8 mouse cellular contexts compared by ENCODE assay signal in genomic region chr16:85899790-85900587, GRCm38 (mm10). TPM values are rescaled to one million over a fixed set of nuclear protein-coding genes. Genes with fewer than 3 reads are reported as not detected.
A peak's percentile ranks its signal among the peaks of the same experiment; 100 is the strongest.
DNase-seq lines count a peak whose midpoint lies in the region; ATAC-seq lines count a peak whose summit lies in the region.

No protein-coding gene starts in this region.

- peaks cover 10% of the 10 kb centered on the region for H3K27me3 ChIP-seq in embryonic facial prominence, embryonic 11.5 days (ENCODE audit: control insufficient read depth, insufficient read depth, low read length)
- H3K27me3 ChIP-seq in heart, embryonic 15.5 days, result peaks cover 8% of the 10 kb centered on the region
- no peaks in the 10 kb centered on the region; the same call in 1 of the 2 replicates for H3K27me3 ChIP-seq in midbrain, embryonic 16.5 days (ENCODE audit: control insufficient read depth, insufficient read depth, low read depth, low read length)

- H3K4me3 ChIP-seq in embryonic facial prominence, embryonic 11.5 days (ENCODE audit: low read depth, low read length), result peak overlapping the region; percentile 57
- peak overlapping the region; percentile 66 for H3K4me3 ChIP-seq in heart, embryonic 15.5 days
- peak overlapping the region; percentile 73 for H3K4me3 ChIP-seq in midbrain, embryonic 16.5 days (ENCODE audit: low read depth, low read length)

- no peaks in the 10 kb centered on the region for H3K36me3 ChIP-seq in embryonic facial prominence, embryonic 11.5 days (replicated peaks; ENCODE audit: control insufficient read depth, insufficient read depth, low read depth, low read length)
- H3K36me3 ChIP-seq in heart, embryonic 15.5 days, result no peaks in the 10 kb centered on the region
- H3K36me3 ChIP-seq in midbrain, embryonic 16.5 days (ENCODE audit: control insufficient read depth, insufficient read depth, low read length), result no peaks in the 10 kb centered on the region

- H3K9ac ChIP-seq in embryonic facial prominence, embryonic 11.5 days (replicated peaks; ENCODE audit: low read length), result peak overlapping the region; percentile 68
- H3K9ac ChIP-seq in heart, embryonic 15.5 days, result peak overlapping the region; percentile 54
- peak overlapping the region; percentile 70 for H3K9ac ChIP-seq in midbrain, embryonic 16.5 days (ENCODE audit: low read depth, low read length)

- H3K9me3 ChIP-seq in embryonic facial prominence, embryonic 11.5 days (replicated peaks; ENCODE audit: control insufficient read depth, low read length), result no peaks in the 10 kb centered on the region
- H3K9me3 ChIP-seq in heart, embryonic 15.5 days (replicated peaks), result no peaks in the 10 kb centered on the region
- H3K9me3 ChIP-seq in midbrain, embryonic 16.5 days (replicated peaks; ENCODE audit: control insufficient read depth, low read length, poor library complexity, severe bottlenecking), result no peaks in the 10 kb centered on the region

- H3K27ac ChIP-seq in embryonic facial prominence, embryonic 11.5 days (replicated peaks; ENCODE audit: low read depth, low read length), result no peak overlapping the region
- H3K27ac ChIP-seq in heart, embryonic 15.5 days, result peak overlapping the region; percentile 64
- H3K27ac ChIP-seq in midbrain, embryonic 16.5 days (ENCODE audit: low read length), result no peak overlapping the region

- ATAC-seq in embryonic facial prominence, embryonic 11.5 days (replicated peaks; ENCODE audit: insufficient number of reproducible peaks, low FRiP score, low TSS enrichment, low read depth), result peak; percentile 49
- peak; percentile 59; the same call in 1 of the 2 replicates for ATAC-seq in heart, embryonic 15.5 days (replicated peaks; ENCODE audit: insufficient number of reproducible peaks, insufficient read depth, low FRiP score, low read depth)
- peak; percentile 83 for ATAC-seq in midbrain, embryonic 16.5 days

- WGBS in embryonic facial prominence, embryonic 11.5 days, result 2% methylated on average over 45 of the region's 45 CpGs
- 1% methylated on average over 45 of the region's 45 CpGs for WGBS in heart, embryonic 15.5 days
- under 1% methylated on average over 45 of the region's 45 CpGs for WGBS in midbrain, embryonic 16.5 days

- peak; percentile 11 for DNase-seq in urinary bladder, postnatal 10 days (ENCODE audit: low spot score)
- DNase-seq in urinary bladder, adult 2 months (ENCODE audit: low spot score), result no peak
- peak; percentile 58 for DNase-seq in embryonic facial prominence, embryonic 11.5 days (ENCODE audit: low spot score)
- DNase-seq in kidney, postnatal 4 days, result peak; percentile 63 to 75
- DNase-seq in urinary bladder, postnatal 25 days (ENCODE audit: low spot score), result peak; percentile 11
- no peak for DNase-seq in layer of hippocampus, adult 9-11 months

- no peaks in the 10 kb centered on the region for H3K4me1 ChIP-seq in embryonic facial prominence, embryonic 11.5 days (ENCODE audit: control insufficient read depth, insufficient read depth, low read length)
- H3K4me1 ChIP-seq in heart, embryonic 15.5 days (replicated peaks), result peaks cover 22% of the 10 kb centered on the region
- peaks cover 9% of the 10 kb centered on the region for H3K4me1 ChIP-seq in midbrain, embryonic 16.5 days (ENCODE audit: control insufficient read depth, insufficient read depth, low read length)

- H3K4me2 ChIP-seq in embryonic facial prominence, embryonic 11.5 days (ENCODE audit: low read depth, low read length), result peak overlapping the region; percentile 96
- H3K4me2 ChIP-seq in heart, embryonic 15.5 days, result peak overlapping the region; percentile 97
- H3K4me2 ChIP-seq in midbrain, embryonic 16.5 days (ENCODE audit: low read length), result peak overlapping the region; percentile 95

RNA-seq across cellular contexts. Expression of gene Adamts5, which starts 1.6 kb away (rescaled TPM):
- 6.5 and 6.8 TPM in 2 replicates for polyA plus RNA-seq in urinary bladder, adult 2 months (2012; rRNA removed)
- polyA plus RNA-seq in embryonic facial prominence, embryonic 11.5 days (2014; fragmentation: Nextera tagmentation; extraction: Ambion mirVana), result 1.6 and 1.7 TPM in 2 replicates
- polyA plus RNA-seq in heart, embryonic 15.5 days (2015; fragmentation: Nextera tagmentation; extraction: Ambion mirVana), result 3.8 and 5.4 TPM in 2 replicates
- polyA plus RNA-seq in midbrain, embryonic 16.5 days (2015; fragmentation: Nextera tagmentation; extraction: Ambion mirVana), result 2.1 and 2.4 TPM in 2 replicates

Comparison
In these comparisons a context has a peak if more than half of its experiments do, and no peak if none do; other contexts are left out.
1. DNase-seq: peak in urinary bladder, postnatal 10 days (single experiment), embryonic facial prominence, embryonic 11.5 days (single experiment), kidney, postnatal 4 days (2 of 2) and urinary bladder, postnatal 25 days (single experiment); none in urinary bladder, adult 2 months (single experiment) and layer of hippocampus, adult 9-11 months (single experiment).
2. Peak in every context shown above with its lines, with median percentiles within 50 percentile points of each other: ATAC-seq, H3K4me2 ChIP-seq, H3K4me3 ChIP-seq and H3K9ac ChIP-seq.